Mouse (Mus musculus): ENCODE measurements around the gene Ptprk. TPM values are rescaled to one million over a fixed set of nuclear protein-coding genes. Genes with fewer than 3 reads are reported as not detected.
A peak's percentile ranks its signal among the peaks of the same experiment; 100 is the strongest.

Gene Ptprk
- polyA plus RNA-seq, 1 experiment from 2014 or later, result 33.8 TPM

DNA sequence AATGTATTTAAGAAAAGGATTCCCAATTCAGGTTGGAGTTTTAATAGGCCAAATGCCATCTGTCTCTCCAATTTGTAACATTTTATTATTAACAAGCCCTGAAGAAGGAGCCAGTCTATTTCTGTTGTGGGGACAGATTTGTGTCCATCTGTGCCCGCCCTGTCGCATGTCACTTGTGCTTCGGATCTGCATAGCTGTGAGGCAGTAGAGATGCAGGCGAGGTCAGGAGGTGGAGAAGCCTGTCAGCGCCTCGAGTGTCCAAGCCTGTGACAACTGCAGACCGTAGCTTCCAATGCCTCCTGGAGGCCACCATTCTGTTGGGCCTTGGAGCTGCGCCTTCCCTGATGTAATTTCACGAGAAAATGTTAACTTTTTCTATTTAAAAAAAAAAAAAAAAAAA is 417.6 kb downstream of the Ptprk start:
- Histone ChIP-seq H3K36me3 (ENCODE audit: control insufficient read depth, insufficient read depth, low read length) (no peaks in the 10 kb centered on the region), H3K4me3 (ENCODE audit: low read depth, low read length) (no peak overlapping the region), H3K27ac (ENCODE audit: low read length) (no peak overlapping the region), H3K9ac (ENCODE audit: low read depth, low read length) (no peak overlapping the region), H3K9me3 (replicated peaks; ENCODE audit: control insufficient read depth, low read length, poor library complexity, severe bottlenecking) (no peaks in the 10 kb centered on the region), H3K4me1 (ENCODE audit: control insufficient read depth, insufficient read depth, low read length) (peaks cover 9% of the 10 kb centered on the region), H3K4me2 (ENCODE audit: low read length) (no peak overlapping the region), H3K27me3 (ENCODE audit: control insufficient read depth, insufficient read depth, low read depth, low read length) (no peaks in the 10 kb centered on the region)
- WGBS, result 36% methylated on average over 9 of the region's 9 CpGs
- no peak for ATAC-seq

DNA sequence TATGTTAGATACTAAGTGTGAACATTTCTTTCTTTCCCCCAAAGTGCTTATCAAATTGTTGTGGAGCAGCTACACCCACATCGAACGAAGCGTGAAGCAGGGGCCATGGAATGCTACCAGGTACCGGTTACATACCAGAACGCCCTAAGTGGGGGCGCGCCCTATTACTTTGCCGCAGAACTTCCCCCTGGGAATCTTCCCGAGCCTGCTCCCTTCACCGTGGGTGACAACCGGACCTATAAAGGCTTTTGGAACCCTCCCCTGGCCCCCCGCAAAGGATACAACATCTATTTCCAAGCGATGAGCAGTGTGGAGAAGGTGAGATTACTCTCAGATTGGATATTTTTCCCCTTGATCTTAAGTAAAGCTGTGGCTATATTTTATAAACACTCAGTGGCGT is 418.2 kb downstream of the Ptprk start:
- WGBS, result 11% methylated on average over 14 of the region's 14 CpGs
- peak overlapping the region; percentile 62 for H3K27ac ChIP-seq (ENCODE audit: low read length)
- no peaks in the 10 kb centered on the region for H3K9me3 ChIP-seq (replicated peaks; ENCODE audit: control insufficient read depth, low read length, poor library complexity, severe bottlenecking)
- ATAC-seq, result peak; percentile 54
- peak overlapping the region; percentile 5; the same call in 1 of the 2 replicates for H3K4me3 ChIP-seq (ENCODE audit: low read depth, low read length)
- peaks cover 9% of the 10 kb centered on the region for H3K4me1 ChIP-seq (ENCODE audit: control insufficient read depth, insufficient read depth, low read length)
- peak overlapping the region; percentile 39; the same call in 1 of the 2 replicates for H3K9ac ChIP-seq (ENCODE audit: low read depth, low read length)
- no peaks in the 10 kb centered on the region for H3K27me3 ChIP-seq (ENCODE audit: control insufficient read depth, insufficient read depth, low read depth, low read length)
- no peaks in the 10 kb centered on the region for H3K36me3 ChIP-seq (ENCODE audit: control insufficient read depth, insufficient read depth, low read length)
- peak overlapping the region; percentile 43 for H3K4me2 ChIP-seq (ENCODE audit: low read length)

DNA sequence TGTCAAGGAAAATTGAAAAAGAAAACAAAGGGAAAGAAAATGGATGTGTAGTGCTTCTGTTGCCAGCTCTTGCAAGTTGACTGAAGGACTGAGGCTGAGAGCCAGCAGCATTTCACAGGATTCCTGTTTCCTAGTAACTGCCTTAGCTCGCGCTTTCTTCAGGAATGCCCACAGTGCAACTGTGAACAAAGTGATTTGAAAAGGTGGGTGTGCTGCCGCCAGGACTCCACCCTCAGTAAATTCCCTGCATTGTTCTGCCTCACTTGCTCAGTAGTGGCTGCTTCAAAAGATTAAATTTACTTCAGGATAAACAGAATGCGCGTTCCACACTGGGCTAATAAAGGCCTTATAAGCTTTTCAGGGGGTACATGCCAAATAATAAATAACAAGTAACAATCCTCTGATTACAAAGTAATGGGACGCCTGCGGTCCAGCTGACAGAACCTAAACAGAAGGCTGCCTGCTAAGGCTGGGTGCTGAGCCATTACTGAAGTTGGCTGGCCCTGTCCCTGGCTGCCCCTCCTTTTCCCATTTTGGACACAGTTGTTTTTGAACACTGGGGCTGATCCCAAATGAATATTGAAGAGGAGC is 418.7 kb downstream of the Ptprk start:
- peaks cover 9% of the 10 kb centered on the region for H3K4me1 ChIP-seq (ENCODE audit: control insufficient read depth, insufficient read depth, low read length)
- peak overlapping the region; percentile 5; the same call in 1 of the 2 replicates for H3K4me3 ChIP-seq (ENCODE audit: low read depth, low read length)
- H3K9ac ChIP-seq (ENCODE audit: low read depth, low read length), result peak overlapping the region; percentile 32; the same call in 1 of the 2 replicates
- no peaks in the 10 kb centered on the region for H3K27me3 ChIP-seq (ENCODE audit: control insufficient read depth, insufficient read depth, low read depth, low read length)
- no peaks in the 10 kb centered on the region for H3K9me3 ChIP-seq (replicated peaks; ENCODE audit: control insufficient read depth, low read length, poor library complexity, severe bottlenecking)
- 4% methylated on average over 7 of the region's 7 CpGs for WGBS
- ATAC-seq, result peak; percentile 92
- H3K4me2 ChIP-seq (ENCODE audit: low read length), result peak overlapping the region; percentile 43
- H3K36me3 ChIP-seq (ENCODE audit: control insufficient read depth, insufficient read depth, low read length), result no peaks in the 10 kb centered on the region
- H3K27ac ChIP-seq (ENCODE audit: low read length), result peak overlapping the region; percentile 62

DNA sequence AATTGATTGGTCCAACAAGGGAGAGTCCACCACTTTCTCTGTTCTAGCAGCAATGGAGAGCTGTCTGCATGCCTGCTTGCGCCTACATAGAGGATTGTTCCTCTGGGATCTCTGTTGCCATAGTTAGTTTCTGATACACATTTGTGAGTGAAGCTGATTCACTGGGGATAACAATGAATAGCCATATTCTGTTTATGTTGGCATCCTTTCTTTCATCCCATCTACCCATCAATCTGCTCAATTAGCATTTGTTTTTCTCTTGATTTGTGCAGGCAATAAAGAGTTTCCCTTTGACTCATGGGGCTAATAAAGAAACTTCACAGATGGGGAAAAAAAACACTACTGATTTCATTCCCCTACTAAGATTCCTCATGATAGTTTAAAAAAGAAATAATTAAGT is 423.2 kb downstream of the Ptprk start:
- Histone ChIP-seq H3K9ac (ENCODE audit: low read depth, low read length) (no peak overlapping the region), H3K36me3 (ENCODE audit: control insufficient read depth, insufficient read depth, low read length) (no peaks in the 10 kb centered on the region), H3K9me3 (replicated peaks; ENCODE audit: control insufficient read depth, low read length, poor library complexity, severe bottlenecking) (no peaks in the 10 kb centered on the region), H3K27me3 (ENCODE audit: control insufficient read depth, insufficient read depth, low read depth, low read length) (no peaks in the 10 kb centered on the region), H3K4me1 (ENCODE audit: control insufficient read depth, insufficient read depth, low read length) (peaks cover 12% of the 10 kb centered on the region), H3K4me3 (ENCODE audit: low read depth, low read length) (no peak overlapping the region), H3K27ac (ENCODE audit: low read length) (no peak overlapping the region), H3K4me2 (ENCODE audit: low read length) (no peak overlapping the region)
- WGBS, result 83% methylated on average over 1 of the region's 1 CpGs
- no peak for ATAC-seq

DNA sequence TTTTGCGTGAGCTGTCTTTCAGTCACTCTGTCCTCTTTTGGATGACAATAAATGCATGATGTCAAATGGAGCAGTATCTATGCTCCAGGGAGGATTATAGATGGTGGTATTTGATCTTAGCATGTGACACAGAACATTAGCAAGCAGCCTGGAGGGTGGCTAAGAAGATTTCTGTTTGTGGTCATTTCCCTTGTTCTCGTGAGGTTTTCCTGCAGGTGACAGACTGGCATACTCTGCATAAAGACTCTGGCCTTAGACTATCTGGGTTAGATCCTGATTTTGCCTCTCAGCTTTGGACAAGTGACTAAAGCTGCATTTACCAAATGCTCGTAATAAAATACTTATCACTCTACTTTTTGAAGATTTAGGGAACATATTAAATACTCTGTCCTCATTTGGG is 423.9 kb downstream of the Ptprk start:
- no peak for ATAC-seq
- 68% methylated on average over 3 of the region's 3 CpGs for WGBS
- no peak overlapping the region for H3K4me3 ChIP-seq (ENCODE audit: low read depth, low read length)
- H3K9ac ChIP-seq (ENCODE audit: low read depth, low read length), result no peak overlapping the region
- no peaks in the 10 kb centered on the region for H3K36me3 ChIP-seq (ENCODE audit: control insufficient read depth, insufficient read depth, low read length)
- H3K27me3 ChIP-seq (ENCODE audit: control insufficient read depth, insufficient read depth, low read depth, low read length), result no peaks in the 10 kb centered on the region
- peaks cover 5% of the 10 kb centered on the region for H3K4me1 ChIP-seq (ENCODE audit: control insufficient read depth, insufficient read depth, low read length)
- H3K9me3 ChIP-seq (replicated peaks; ENCODE audit: control insufficient read depth, low read length, poor library complexity, severe bottlenecking), result no peaks in the 10 kb centered on the region
- no peak overlapping the region for H3K27ac ChIP-seq (ENCODE audit: low read length)
- H3K4me2 ChIP-seq (ENCODE audit: low read length), result no peak overlapping the region

DNA sequence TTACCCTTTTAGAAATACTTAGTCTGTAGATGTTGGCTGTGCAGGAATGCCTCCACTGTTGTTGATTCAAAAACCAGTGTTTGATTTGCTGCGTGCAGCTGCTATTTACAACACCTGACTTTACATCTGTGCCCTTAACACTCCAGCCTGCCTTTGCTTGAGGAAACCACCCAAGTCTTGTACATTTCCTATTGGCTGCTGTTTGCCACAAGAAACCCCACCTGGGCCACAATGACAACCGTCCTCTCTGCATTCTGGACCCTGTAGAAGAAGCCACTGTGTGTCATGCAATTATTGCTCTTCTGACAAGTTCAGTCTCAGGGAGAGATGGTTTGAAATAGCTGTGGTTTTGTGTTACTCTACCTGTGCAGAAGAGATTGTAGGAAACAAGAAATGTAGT is 439.0 kb downstream of the Ptprk start:
- Histone ChIP-seq H3K4me1 (ENCODE audit: control insufficient read depth, insufficient read depth, low read length) (no peaks in the 10 kb centered on the region; the same call in 1 of the 2 replicates), H3K36me3 (ENCODE audit: control insufficient read depth, insufficient read depth, low read length) (no peaks in the 10 kb centered on the region), H3K27me3 (ENCODE audit: control insufficient read depth, insufficient read depth, low read depth, low read length) (no peaks in the 10 kb centered on the region), H3K9me3 (replicated peaks; ENCODE audit: control insufficient read depth, low read length, poor library complexity, severe bottlenecking) (no peaks in the 10 kb centered on the region), H3K4me3 (ENCODE audit: low read depth, low read length) (no peak overlapping the region), H3K9ac (ENCODE audit: low read depth, low read length) (no peak overlapping the region), H3K4me2 (ENCODE audit: low read length) (no peak overlapping the region), H3K27ac (ENCODE audit: low read length) (no peak overlapping the region)
- ATAC-seq, result no peak
- 83% methylated on average over 2 of the region's 2 CpGs for WGBS

DNA sequence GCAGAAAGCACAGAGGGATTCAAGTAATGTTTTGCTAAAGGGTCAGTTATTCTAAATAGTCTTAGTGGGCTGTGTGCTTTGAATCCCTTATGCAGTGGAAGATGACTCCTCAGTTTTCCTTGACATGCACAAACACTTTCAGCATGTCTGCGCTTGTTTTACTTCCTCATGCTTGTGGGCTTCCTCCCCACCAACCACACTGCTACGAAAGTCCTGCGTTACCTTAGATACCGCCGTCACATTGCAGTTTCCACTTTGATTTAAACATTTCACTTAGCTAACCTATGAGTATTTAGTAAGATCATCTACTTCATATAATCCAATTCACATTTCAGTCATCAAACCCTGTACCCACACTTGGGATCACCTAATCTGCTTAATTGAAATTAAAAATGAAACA is 441.5 kb downstream of the Ptprk start:
- ATAC-seq, result no peak
- no peak overlapping the region for H3K4me2 ChIP-seq (ENCODE audit: low read length)
- H3K27me3 ChIP-seq (ENCODE audit: control insufficient read depth, insufficient read depth, low read depth, low read length), result no peaks in the 10 kb centered on the region
- WGBS, result 93% methylated on average over 5 of the region's 5 CpGs
- H3K9me3 ChIP-seq (replicated peaks; ENCODE audit: control insufficient read depth, low read length, poor library complexity, severe bottlenecking), result no peaks in the 10 kb centered on the region
- H3K4me3 ChIP-seq (ENCODE audit: low read depth, low read length), result no peak overlapping the region
- H3K4me1 ChIP-seq (ENCODE audit: control insufficient read depth, insufficient read depth, low read length), result no peaks in the 10 kb centered on the region; the same call in 1 of the 2 replicates
- no peak overlapping the region for H3K27ac ChIP-seq (ENCODE audit: low read length)
- no peak overlapping the region for H3K9ac ChIP-seq (ENCODE audit: low read depth, low read length)
- no peaks in the 10 kb centered on the region for H3K36me3 ChIP-seq (ENCODE audit: control insufficient read depth, insufficient read depth, low read length)

DNA sequence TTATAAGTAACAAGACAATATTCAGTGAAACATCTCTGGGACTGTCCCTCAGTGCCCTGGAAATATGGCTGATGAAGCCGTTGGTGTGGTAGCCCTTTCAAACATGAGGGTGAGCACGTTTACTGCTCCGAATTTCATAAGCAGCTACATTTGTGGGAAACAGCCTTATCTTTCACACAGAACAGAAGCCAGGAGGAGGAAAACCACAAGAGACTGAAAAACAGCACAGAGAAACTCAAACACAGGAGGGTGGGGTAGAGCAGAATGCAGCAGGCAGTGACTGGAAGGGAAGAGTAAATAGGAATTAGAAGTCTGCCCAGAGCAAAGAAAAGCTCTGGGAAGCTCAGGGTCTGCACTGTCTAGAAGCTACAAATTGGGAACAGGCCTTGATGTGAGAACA is 443.7 kb downstream of the Ptprk start:
- no peaks in the 10 kb centered on the region; the same call in 1 of the 2 replicates for H3K4me1 ChIP-seq (ENCODE audit: control insufficient read depth, insufficient read depth, low read length)
- no peak overlapping the region for H3K4me2 ChIP-seq (ENCODE audit: low read length)
- no peak for ATAC-seq
- H3K9ac ChIP-seq (ENCODE audit: low read depth, low read length), result no peak overlapping the region
- no peaks in the 10 kb centered on the region for H3K9me3 ChIP-seq (replicated peaks; ENCODE audit: control insufficient read depth, low read length, poor library complexity, severe bottlenecking)
- no peaks in the 10 kb centered on the region for H3K27me3 ChIP-seq (ENCODE audit: control insufficient read depth, insufficient read depth, low read depth, low read length)
- H3K4me3 ChIP-seq (ENCODE audit: low read depth, low read length), result no peak overlapping the region
- H3K36me3 ChIP-seq (ENCODE audit: control insufficient read depth, insufficient read depth, low read length), result no peaks in the 10 kb centered on the region
- no peak overlapping the region for H3K27ac ChIP-seq (ENCODE audit: low read length)
- WGBS, result 88% methylated on average over 3 of the region's 3 CpGs

DNA sequence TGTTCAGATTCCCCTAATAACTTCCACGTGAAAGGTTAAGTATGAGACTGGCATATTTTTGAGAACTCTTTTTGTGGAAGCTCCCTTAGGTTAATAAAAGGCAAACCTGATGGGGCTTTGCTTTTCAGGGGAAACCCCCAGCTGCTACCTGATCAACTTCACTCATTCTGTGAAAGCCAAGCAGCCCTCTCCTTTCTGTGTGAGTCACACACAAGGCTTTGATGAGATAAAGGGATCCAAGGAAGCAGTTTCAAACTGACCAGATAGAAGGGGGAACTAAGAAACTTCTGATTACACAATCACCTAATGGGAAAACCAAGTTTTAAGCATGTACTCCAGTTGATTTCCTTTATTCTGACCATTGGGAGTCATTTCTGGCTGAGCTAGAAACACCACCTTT is 445.2 kb downstream of the Ptprk start:
- H3K4me3 ChIP-seq (ENCODE audit: low read depth, low read length), result no peak overlapping the region
- no peak overlapping the region for H3K27ac ChIP-seq (ENCODE audit: low read length)
- peaks cover 3% of the 10 kb centered on the region; the same call in 1 of the 2 replicates for H3K4me1 ChIP-seq (ENCODE audit: control insufficient read depth, insufficient read depth, low read length)
- no peaks in the 10 kb centered on the region for H3K36me3 ChIP-seq (ENCODE audit: control insufficient read depth, insufficient read depth, low read length)
- no peak overlapping the region for H3K4me2 ChIP-seq (ENCODE audit: low read length)
- WGBS, result 70% methylated on average over 1 of the region's 1 CpGs
- H3K27me3 ChIP-seq (ENCODE audit: control insufficient read depth, insufficient read depth, low read depth, low read length), result no peaks in the 10 kb centered on the region
- H3K9me3 ChIP-seq (replicated peaks; ENCODE audit: control insufficient read depth, low read length, poor library complexity, severe bottlenecking), result no peaks in the 10 kb centered on the region
- H3K9ac ChIP-seq (ENCODE audit: low read depth, low read length), result no peak overlapping the region
- no peak for ATAC-seq
